Mouse (Mus musculus): ENCODE data around the gene Sult4a1.
A peak's percentile ranks its signal among the peaks of the same experiment; 100 is the strongest.

The Sult4a1 gene

DNA sequence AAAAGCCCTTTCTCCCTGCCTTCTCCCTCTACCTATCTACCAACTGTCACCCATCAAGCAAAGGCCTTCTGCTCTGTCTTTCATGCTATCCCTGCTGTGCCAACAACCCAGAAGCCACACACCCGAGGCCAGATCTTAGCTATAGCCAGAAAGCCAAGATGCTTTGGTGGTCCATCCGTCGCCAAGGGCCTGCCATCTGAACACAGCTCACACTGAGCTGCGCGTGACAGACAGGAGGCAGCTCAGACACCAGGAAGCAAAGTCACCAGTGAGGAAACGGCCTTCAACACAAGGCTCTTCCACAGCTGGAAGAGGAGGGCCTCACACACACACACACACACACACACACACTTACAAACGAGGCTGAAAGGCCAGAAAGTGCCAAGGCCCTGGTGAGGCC, 10.6 kb downstream of the Sult4a1 start:
- no peak for DNase-seq

DNA sequence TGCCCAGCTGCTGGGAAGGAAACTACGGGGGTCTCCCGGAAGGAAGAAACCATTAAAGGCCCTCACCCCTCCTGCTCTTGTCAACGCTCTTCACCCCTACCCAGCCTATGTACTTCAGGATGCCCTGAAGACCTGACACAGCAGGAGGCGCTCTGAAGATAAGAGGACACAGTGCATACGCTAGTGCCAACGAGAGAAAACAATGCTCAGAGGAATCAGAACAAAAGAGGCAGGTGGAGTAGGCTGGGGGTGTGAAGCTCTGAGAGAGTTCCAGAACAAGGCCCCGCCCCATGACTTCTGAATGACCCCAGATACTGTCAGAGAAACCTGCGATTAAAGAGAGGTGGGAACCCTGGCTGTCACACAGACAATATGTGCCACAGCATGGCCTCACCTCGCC, 18.8 kb downstream of the Sult4a1 start:
- DNase-seq = no peak

DNA sequence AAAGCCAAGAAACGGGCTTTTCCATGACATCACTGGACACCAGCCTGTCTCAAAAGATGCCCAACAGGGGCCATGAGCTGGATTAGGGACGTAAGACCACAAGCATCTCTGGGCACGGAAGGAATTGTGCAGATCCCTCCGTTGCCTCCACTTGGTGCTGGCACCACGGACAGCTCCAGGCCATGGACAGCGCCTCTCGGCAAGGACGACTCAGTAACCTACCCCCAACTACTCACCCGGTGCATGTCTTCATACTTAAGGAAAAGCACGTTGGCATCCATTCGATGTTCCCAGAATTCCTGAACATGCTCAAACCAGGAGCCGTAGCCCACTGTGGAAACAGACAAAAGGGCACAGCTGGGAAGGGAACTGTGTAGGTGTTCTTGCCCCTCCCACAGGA, 19.2 kb downstream of the Sult4a1 start:
- DNase-seq = no peak

DNA sequence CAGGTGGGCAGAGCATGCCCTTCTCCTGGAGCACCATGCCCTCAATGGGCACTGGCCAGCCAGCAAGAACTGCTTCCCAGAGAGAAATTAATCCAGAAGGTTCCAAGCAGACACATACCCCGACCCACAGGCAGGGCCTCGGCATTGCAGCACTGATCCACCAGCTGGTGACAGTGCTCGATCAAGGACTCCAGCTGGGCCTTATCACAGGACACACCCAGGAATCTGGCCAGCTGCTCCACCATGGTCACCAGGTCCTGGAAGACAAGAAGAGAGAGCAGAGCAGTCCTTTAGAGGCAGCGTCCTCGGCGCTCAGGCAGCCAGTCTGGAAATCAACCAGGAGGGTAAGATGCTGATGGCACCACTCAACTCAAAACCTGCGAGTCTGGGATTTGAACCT, 25.5 kb downstream of the Sult4a1 start:
- DNase-seq = no peak

- no peak for DNase-seq
These were observed 26.0 kb downstream of the Sult4a1 start for GRCm38 (mm10) chr15:84079519-84079918.

DNA sequence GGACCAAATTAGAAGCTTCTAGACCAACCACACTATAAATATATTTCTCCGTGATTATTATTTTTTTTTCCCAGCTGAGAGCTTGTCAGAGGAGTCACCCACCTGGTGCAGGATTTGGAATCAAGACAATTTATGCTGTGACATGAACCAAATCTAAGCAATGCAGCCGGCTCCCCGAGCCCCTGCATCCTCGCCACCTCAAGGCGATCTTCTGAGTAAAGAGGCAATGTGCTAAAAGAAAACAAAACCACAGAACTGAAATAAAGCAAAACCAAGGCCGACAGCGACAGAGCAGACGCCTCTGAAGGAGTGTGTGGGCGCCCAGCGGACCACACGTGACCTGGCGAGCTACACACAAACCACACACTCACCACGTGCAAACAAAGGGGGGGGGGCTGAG, 26.9 kb downstream of the Sult4a1 start:
- no peak for DNase-seq

GRCm38 (mm10) chr15:84077151-84077550, 28.4 kb downstream of the Sult4a1 start:
- no peak for DNase-seq

- peak in 1 of 2 experiments; percentile 6 for DNase-seq
These were observed 30.8 kb downstream of the Sult4a1 start for GRCm38 (mm10) chr15:84074705-84075185.

DNA sequence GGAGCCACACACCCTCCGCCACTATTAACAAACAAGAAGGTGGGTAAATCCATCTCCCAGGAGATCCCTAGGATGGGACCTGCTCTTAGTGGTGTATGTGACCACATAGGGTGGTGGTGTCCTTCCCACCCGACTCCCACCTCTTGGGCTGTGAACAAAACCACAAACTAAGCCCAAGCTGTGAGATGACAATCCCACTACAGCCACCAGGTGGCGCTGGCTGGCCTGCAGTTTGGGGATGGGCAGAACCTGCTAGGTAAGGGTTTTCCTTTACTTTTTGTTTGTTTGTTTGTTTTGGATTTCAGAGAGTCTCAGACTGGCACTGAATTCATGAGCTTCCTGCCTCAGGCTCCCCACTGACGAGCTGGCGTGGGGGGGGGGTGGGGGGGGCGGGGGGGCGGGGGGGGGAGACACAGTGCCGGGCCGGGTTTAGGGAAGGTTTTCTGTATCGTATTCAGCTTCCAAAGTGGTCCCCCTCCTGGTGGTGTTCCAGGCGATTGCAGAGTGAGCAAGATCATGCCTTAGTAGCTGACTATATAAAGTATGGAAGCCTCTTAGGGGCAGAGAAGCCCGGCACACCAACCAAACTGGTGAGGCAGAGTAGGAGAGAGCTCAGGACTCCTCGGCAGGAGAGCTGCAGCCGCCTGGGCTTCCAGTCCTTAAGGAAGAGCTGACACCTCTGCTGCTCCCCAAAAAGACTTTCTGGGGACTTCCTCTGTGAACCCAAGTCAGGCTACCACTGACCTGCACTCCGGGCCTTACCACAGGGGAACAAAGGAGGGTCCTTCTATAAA, 31.4 kb downstream of the Sult4a1 start:
- DNase-seq = peak in 1 of 2 experiments; percentile 68

DNA sequence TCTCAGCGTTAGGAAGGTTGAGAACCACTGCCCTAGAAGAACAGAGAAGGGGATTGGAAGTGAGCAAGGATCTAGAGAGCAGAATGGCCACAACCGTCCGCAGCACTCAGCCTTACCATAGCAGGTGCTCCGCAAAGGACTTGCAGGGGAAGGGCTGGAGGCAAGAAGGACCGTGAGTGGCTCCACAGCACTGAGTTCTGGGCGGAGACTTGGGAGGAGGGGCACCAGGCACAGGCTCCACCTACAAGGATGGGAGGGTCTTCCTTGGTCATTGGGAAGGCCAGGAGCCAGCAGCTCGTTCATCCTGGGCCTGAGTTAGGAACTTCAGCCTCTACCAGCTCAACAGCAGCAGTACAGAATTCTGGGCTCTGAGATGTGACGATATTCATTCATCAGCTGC, 32.5 kb downstream of the Sult4a1 start:
- DNase-seq = no peak

DNA sequence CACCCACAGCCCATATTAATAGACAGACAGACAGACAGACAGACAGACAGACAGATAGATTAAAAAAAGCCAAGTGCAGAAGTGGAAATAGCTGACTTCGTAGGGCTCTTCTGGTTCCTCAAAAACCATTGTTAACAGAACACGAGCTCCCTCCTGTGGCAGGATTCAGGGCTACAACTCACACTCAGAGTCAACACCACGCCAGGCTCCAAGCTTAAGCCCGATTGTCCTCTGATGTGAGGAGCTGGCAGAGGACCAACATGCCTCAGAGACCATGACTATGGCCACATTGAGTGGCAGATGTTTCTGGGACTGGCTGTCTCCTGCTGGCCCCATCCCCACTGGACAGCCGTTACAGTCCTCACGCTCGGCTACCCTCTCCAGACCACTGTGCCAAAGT, 33.3 kb downstream of the Sult4a1 start:
- peak in 1 of 2 experiments; percentile 68 for DNase-seq

DNA sequence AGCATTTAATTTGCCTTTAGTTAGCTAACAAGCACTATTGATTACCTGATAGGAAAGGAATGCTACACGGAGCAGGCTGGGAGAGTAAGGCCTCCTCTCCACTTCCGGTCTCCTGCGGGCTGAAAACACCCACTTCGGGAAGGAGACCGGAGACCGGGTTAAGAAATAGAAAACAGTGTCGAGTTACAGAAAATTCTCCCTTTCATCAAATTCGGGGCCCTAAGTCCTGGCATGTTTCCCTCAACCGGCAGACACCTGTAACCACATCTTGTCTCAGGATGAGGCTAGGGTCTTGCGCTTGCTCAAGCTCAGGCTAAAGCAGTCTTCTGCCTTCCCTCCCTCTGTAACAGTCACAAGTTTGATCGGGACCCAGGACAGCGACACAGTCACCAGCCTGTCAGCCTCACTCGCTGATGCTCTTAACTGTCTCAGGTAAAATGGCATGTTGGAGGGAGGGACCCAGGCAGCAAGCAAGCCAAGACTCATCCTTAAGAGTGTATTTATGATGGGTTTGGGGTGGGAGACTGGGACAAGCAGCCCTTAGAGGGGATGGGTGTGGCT, 35.4 kb downstream of the Sult4a1 start:
- DNase-seq = no peak

DNA sequence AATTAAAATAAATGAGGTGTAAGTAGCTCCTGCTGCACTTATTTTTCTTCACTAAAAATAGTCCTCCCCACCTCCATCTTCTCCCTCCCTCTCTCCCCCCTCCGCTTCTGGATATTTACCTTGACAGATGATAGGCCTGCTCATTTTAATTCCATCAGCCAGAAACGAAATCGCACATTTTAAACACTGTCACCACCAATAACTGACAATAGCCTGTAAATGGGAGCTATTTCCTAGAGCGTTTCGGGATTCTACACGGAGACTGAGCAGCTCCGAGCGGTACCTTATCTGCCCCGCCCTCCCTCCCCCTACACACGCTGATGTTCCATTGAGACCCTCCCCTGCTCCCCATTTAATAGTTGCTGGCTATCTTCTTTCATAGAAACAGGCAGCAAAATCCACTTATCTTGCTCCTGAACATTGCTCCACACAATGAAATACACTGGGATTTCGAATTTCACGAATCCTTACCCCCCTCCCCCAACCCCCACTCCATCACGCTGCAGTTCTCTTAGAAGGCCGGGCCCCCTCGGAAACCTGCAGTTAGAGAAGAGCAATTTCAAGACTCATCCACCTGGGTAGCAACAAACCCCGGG, 36.0 kb downstream of the Sult4a1 start:
- DNase-seq = no peak

GRCm38 (mm10) chr15:84065701-84066100, 39.9 kb downstream of the Sult4a1 start:
- DNase-seq = no peak

DNA sequence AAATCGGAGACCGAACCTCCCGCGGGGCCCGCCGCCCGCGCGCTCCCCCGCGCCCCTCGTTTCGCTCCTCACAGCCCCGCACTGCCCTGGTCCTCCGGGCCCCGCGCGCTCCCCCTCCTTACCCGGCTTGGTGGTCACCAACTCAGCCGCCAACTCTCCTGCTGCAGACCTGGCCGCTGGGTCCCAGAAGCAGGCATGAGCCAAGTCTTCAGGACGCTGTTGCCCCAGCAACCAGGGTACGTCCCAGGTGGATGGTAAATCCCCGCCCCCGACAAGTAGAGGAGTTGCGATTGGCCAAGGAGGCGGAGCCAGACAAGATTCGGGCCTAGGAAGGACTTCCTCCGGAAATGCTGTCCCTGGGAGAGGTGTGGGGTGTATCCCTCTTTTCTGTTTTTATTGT, 40.4 kb downstream of the Sult4a1 start, which contains the start of gene Efcab6:
Gene Efcab6, minus strand, starts transcription at position 240 of the 400 bp plus-strand sequence.
- no peak for DNase-seq

GRCm38 (mm10) chr15:84058841-84059240, 46.7 kb downstream of the Sult4a1 start:
- DNase-seq = no peak

GRCm38 (mm10) chr15:84056083-84056482, 49.5 kb downstream of the Sult4a1 start:
- no peak for DNase-seq

- peak; percentile 48 to 70 for DNase-seq
These were observed 51.7 kb downstream of the Sult4a1 start for GRCm38 (mm10) chr15:84053859-84054258.

DNA sequence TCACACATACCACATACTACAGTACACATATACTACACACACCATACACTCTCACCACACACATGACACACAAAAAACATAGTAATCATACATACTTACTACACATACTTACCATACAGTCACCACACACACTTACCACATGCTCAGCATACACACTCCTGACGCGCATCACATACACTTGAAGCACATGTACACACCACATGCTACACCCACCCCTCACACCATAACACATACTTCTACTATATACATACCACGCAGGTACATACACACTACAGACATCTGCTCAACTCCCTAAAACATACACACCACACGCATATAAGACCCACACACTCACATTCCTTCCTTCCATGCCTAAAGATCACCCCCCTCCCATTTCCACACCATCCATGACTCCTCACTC, 52.3 kb downstream of the Sult4a1 start:
- no peak for DNase-seq

DNA sequence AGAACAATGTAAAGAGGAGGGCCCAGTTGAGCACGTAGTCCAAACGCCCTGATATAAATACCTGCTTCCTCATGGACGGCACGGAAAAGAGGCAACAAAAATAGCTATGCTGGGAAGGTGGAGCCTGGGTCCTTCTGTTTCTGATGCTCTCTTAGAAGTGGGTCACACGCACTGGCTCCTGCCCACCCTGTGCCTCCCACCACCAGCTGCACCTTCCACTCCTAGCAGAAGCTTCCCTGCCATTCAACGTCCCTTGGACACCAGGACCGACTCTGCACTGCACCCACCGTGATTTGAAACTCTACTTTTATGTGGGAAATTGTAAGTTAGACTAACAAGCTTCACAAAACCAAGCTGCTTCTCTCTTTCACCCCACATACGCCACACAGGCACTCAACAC, 53.2 kb downstream of the Sult4a1 start:
- no peak for DNase-seq

GRCm38 (mm10) chr15:84049570-84049969, 56.0 kb downstream of the Sult4a1 start:
- DNase-seq = peak; percentile 51 to 55

GRCm38 (mm10) chr15:84045562-84045961, 60.0 kb downstream of the Sult4a1 start:
- no peak for DNase-seq

DNA sequence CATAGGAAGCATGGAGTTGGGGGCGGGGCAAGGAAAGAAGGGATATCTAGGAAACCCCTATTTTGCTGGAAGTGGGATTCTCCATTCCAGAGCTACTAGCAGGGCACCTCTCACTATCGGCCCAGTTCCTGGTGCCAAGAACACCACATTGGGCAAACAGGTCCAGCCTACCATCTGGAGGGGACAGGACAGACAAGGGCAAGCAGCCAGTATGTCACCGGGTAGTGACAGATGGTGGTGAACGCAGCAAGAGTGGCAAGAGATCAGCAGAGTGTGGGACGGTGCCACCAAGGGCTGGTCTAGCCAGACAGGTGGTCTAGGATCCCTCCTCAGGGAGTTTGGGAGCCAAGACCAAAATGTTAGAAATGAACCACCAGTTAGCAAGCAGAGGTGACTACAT, 68.5 kb downstream of the Sult4a1 start:
- DNase-seq = no peak

All from kidney, postnatal 25 days (tissue).